Mouse (Mus musculus) liver, adult 2 months (tissue): ENCODE results near the gene Foxp4. TPM values are rescaled to one million over a fixed set of nuclear protein-coding genes. Genes with fewer than 3 reads are reported as not detected.

Source experiments
- DNase-seq: peaks from one replicate; pipeline ENCODE4 v3.0.0-alpha.2; 2011; ENCODE audit warnings: low read depth, low spot score; ENCODE audit errors: extremely low read depth
- H3K27ac ChIP-seq: fragments of 200-500 bp; replicated peaks from 2 replicates; pipeline ENCODE4 v1.5.1; 2012; ENCODE audit warnings: low read depth, mild to moderate bottlenecking, control low read depth, inconsistent platforms, low read length; ENCODE audit not compliant: insufficient read depth
- H3K27me3 ChIP-seq: fragments of 200-500 bp; 2 replicates; pipeline ENCODE4 v1.6.1; 2012; ENCODE audit warnings: mild to moderate bottlenecking, moderate library complexity, low read length, inconsistent platforms; ENCODE audit not compliant: control insufficient read depth, insufficient read depth
- H3K36me3 ChIP-seq: fragments of 200-500 bp; 2 replicates; pipeline ENCODE4 v1.6.1; 2012; ENCODE audit warnings: low read length, inconsistent platforms; ENCODE audit not compliant: control insufficient read depth, insufficient read depth
- H3K4me1 ChIP-seq: fragments of 200-500 bp; 2 replicates; pipeline ENCODE4 v1.6.1; 2011; ENCODE audit warnings: low read length; ENCODE audit not compliant: control insufficient read depth, insufficient read depth
- H3K4me3 ChIP-seq: fragments of 200-500 bp; 2 replicates; pipeline ENCODE4 v1.5.1; 2011; ENCODE audit warnings: low read depth, mild to moderate bottlenecking, control low read depth, low read length, moderate library complexity; ENCODE audit not compliant: insufficient read depth
- H3K79me2 ChIP-seq: fragments of 200-500 bp; 2 replicates; pipeline ENCODE4 v1.6.1; 2012; ENCODE audit warnings: inconsistent platforms, mild to moderate bottlenecking, low read length, moderate library complexity; ENCODE audit not compliant: control insufficient read depth, insufficient read depth
- H3K9ac ChIP-seq: fragments of 200-500 bp; 2 replicates; pipeline ENCODE4 v1.6.1; 2012; ENCODE audit warnings: low read depth, mild to moderate bottlenecking, control low read depth, inconsistent platforms, low read length
- CTCF ChIP-seq: fragments of 200-500 bp; IDR thresholded peaks from 2 replicates; pipeline ENCODE4 v1.5.1; 2011; ENCODE audit warnings: low read depth, low read length, control low read depth
- POLR2A ChIP-seq: fragments of 200-500 bp; IDR thresholded peaks from 2 replicates; pipeline ENCODE4 v1.6.1; 2011; ENCODE audit warnings: low read length, control low read depth; ENCODE audit not compliant: insufficient read depth; ENCODE audit errors: extremely low read depth
- WGBS: fragments of 180-500 bp; shearing (Covaris S2); methylation state at CpG from one replicate; pipeline ENCODE4 v1.1.7; 2018; 5-methylcytosine and 5-hydroxymethylcytosine counted together
- polyA plus RNA-seq: library from polyadenylated mRNA; depleted of rRNA; stranded (reverse); fragments of >200 nt; gene quantifications from 2 replicates; pipeline ENCODE4 v1.2.3, GENCODE M21; 2012
- total RNA-seq: library from RNA; depleted of rRNA; stranded (reverse); fragments of >200 nt; gene quantifications from 2 replicates; pipeline ENCODE4 v1.2.3, GENCODE M21; 2014

Gene Foxp4
- total and polyA plus RNA-seq, 2 experiments = 2.0 to 24.6 TPM

GRCm38 (mm10) chr17:47883099-47883498, 41.3 kb downstream of the Foxp4 start:
- no peak overlapping the region for H3K27ac ChIP-seq
- WGBS = 82% methylated on average over 5 of the region's 5 CpGs
- H3K4me1 ChIP-seq = no peaks in the 10 kb centered on the region
- no peaks in the 10 kb centered on the region for H3K27me3 ChIP-seq
- no peak overlapping the region for H3K4me3 ChIP-seq
- H3K9ac ChIP-seq = no peak overlapping the region
- TF ChIP-seq POLR2A (no peak), CTCF (no peak)
- no peak for DNase-seq
- no peaks in the 10 kb centered on the region for H3K36me3 ChIP-seq
- no peaks in the 10 kb centered on the region for H3K79me2 ChIP-seq

GRCm38 (mm10) chr17:47881330-47881729, 43.1 kb downstream of the Foxp4 start:
- Histone ChIP-seq H3K79me2 (no peaks in the 10 kb centered on the region), H3K4me3 (no peak overlapping the region), H3K36me3 (no peaks in the 10 kb centered on the region), H3K27me3 (no peaks in the 10 kb centered on the region), H3K27ac (no peak overlapping the region), H3K9ac (no peak overlapping the region), H3K4me1 (no peaks in the 10 kb centered on the region)
- 90% methylated on average over 13 of the region's 13 CpGs for WGBS
- DNase-seq = no peak
- TF ChIP-seq POLR2A (no peak), CTCF (no peak)

- 87% methylated on average over 3 of the region's 3 CpGs for WGBS
- no peak for TF ChIP-seq POLR2A
- no peak for TF ChIP-seq CTCF
- Histone ChIP-seq H3K4me3 (no peak overlapping the region), H3K36me3 (no peaks in the 10 kb centered on the region), H3K4me1 (no peaks in the 10 kb centered on the region), H3K27me3 (no peaks in the 10 kb centered on the region), H3K9ac (no peak overlapping the region), H3K79me2 (no peaks in the 10 kb centered on the region), H3K27ac (no peak overlapping the region)
- DNase-seq = no peak
Observed at GRCm38 (mm10) chr17:47879207-47879606, 45.2 kb downstream of the Foxp4 start.

GRCm38 (mm10) chr17:47878378-47879089, 45.9 kb downstream of the Foxp4 start:
- Histone ChIP-seq H3K27ac (no peak overlapping the region), H3K36me3 (no peaks in the 10 kb centered on the region), H3K9ac (no peak overlapping the region), H3K27me3 (no peaks in the 10 kb centered on the region), H3K4me3 (no peak overlapping the region), H3K79me2 (no peaks in the 10 kb centered on the region), H3K4me1 (no peaks in the 10 kb centered on the region)
- WGBS = 82% methylated on average over 35 of the region's 35 CpGs
- no peak for DNase-seq
- TF ChIP-seq CTCF (no peak), POLR2A (no peak)

GRCm38 (mm10) chr17:47877715-47878377, 46.6 kb downstream of the Foxp4 start:
- no peaks in the 10 kb centered on the region for H3K36me3 ChIP-seq

More at GRCm38 (mm10) chr17:47877715-47878377, 46.6 kb downstream of the Foxp4 start:
- H3K9ac ChIP-seq = no peak overlapping the region
- H3K79me2 ChIP-seq = no peaks in the 10 kb centered on the region
- 85% methylated on average over 10 of the region's 10 CpGs for WGBS
- H3K27me3 ChIP-seq = no peaks in the 10 kb centered on the region
- H3K4me3 ChIP-seq = no peak overlapping the region
- TF ChIP-seq CTCF = no peak
- TF ChIP-seq POLR2A = no peak
- no peaks in the 10 kb centered on the region for H3K4me1 ChIP-seq
- DNase-seq = no peak
- no peak overlapping the region for H3K27ac ChIP-seq
